Mouse (Mus musculus) lung, postnatal 0 days (tissue): Measurements from ENCODE around the gene Ctsd.

Experiments
- CTCF ChIP-seq: IDR thresholded peaks from 2 replicates; pipeline ENCODE4 v1.5.1; 2016; ENCODE audit warnings: antibody characterized with exemption, mild to moderate bottlenecking
- EP300 ChIP-seq: IDR thresholded peaks from 2 replicates; pipeline ENCODE4 v1.6.1; 2016; ENCODE audit warnings: antibody characterized with exemption, mild to moderate bottlenecking, control low read depth

DNA sequence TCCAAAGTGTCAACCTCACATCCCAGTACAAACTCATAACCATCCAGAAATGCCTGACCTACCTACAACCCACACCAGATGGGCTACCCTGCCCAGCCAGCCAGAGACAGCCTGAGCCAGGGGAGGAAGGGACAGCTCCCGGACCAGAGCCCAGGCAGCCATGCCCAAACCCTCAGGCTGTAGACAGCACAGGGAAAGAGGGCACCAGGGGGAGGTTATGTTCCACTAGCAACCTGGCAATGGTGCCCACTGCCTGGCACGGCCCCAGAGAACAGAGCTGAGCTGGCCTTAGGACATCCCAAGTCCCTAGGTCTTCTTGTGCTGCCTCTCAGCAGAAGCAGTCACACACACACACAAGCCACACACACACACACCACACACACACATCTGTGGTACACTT is 19.0 kb downstream of the Ctsd start:
- no peak for TF ChIP-seq CTCF
- no peak for TF ChIP-seq EP300
